ENCODE assay signal across 8 mouse cellular contexts in the genomic region with DNA sequence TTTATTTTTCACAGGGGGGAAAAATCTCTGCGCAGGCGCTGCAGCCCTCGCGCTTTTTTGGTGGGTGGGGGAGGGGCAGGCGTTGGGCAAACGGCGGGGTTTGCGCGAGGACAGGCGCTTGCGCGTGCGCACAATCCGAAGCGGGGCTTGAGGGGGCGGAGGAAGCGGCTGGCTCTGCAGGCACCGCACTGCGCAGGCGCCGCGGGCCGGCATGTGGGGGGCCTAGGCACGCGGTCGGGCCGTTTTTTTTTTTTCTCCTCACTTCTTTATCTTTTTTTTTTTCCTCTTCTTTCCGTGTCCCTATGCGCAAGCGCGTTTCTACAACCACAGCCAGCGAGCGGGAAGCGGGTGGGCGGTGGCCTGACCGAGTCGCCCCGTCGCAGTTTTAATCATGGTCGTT. TPM values are rescaled to one million over a fixed set of nuclear protein-coding genes. Genes with fewer than 3 reads are reported as not detected.
A peak's percentile ranks its signal among the peaks of the same experiment; 100 is the strongest.
DNase-seq lines count a peak whose midpoint lies in the region; ATAC-seq lines count a peak whose summit lies in the region.

No protein-coding gene starts in this region.

- no peaks in the 10 kb centered on the region for H3K27me3 ChIP-seq in intestine, embryonic 14.5 days (replicated peaks; ENCODE audit: control insufficient read depth, insufficient read depth, low read length)

- DNase-seq in ZHBTc4 (ENCODE audit: low read depth, low spot score), result peak; percentile 96
- DNase-seq in cerebellum, postnatal 4 days (ENCODE audit: low spot score in 2 of 2), result peak; percentile 92 to 96
- peak; percentile 97 for DNase-seq in gastrocnemius, postnatal 10 days
- DNase-seq in intestine, embryonic 14.5 days (ENCODE audit: low spot score), result peak; percentile 92
- peak; percentile 92 for DNase-seq in left cerebral cortex, postnatal 25 days (ENCODE audit: low spot score in 2 of 2)
- DNase-seq in mesoderm, embryonic 11.5 days (ENCODE audit: low read depth, low spot score), result peak; percentile 97
- DNase-seq in skeletal muscle tissue, adult 2 months (ENCODE audit: low read depth, low spot score), result peak; percentile 95

- peak; percentile 34; the same call in 1 of the 2 replicates for ATAC-seq in intestine, embryonic 14.5 days (replicated peaks; ENCODE audit: low FRiP score, low TSS enrichment, low read depth)
- ATAC-seq in activated CD4-positive, CD25-positive, alpha-beta regulatory T cell, adult 4 months, result no peak

- peaks cover 45% of the 10 kb centered on the region for H3K36me3 ChIP-seq in intestine, embryonic 14.5 days (ENCODE audit: control insufficient read depth, insufficient read depth, low read length)

- no peaks in the 10 kb centered on the region for H3K9me3 ChIP-seq in intestine, embryonic 14.5 days (ENCODE audit: control insufficient read depth, low read length)

- intact Hi-C loops in left cerebral cortex, postnatal 25 days (cut with DNase I), result loop anchor here (2.0 to 5.0 kb wide), 2 partner anchors 14 to 146 kb away; a partner anchor contains a TSS

- peak overlapping the region; percentile 93 for H3K4me2 ChIP-seq in intestine, embryonic 14.5 days (ENCODE audit: low read length)

- H3K27ac ChIP-seq in intestine, embryonic 14.5 days (ENCODE audit: low read depth), result peak overlapping the region; percentile 97

- H3K9ac ChIP-seq in intestine, embryonic 14.5 days (ENCODE audit: low read length), result peak overlapping the region; percentile 90

- H3K4me3 ChIP-seq in intestine, embryonic 14.5 days (ENCODE audit: low read depth, low read length), result peak overlapping the region; percentile 84

- H3K4me1 ChIP-seq in intestine, embryonic 14.5 days (replicated peaks; ENCODE audit: control insufficient read depth, insufficient read depth, low read length), result peaks cover 35% of the 10 kb centered on the region

- under 1% methylated on average over 40 of the region's 40 CpGs for WGBS in intestine, embryonic 14.5 days

RNA-seq across cellular contexts. Expression of a gene that starts 2.9 kb away (rescaled TPM):
- total RNA-seq in gastrocnemius, postnatal 10 days (2021), result 100 to 1,000 TPM; 244 to 291 TPM
- polyA plus RNA-seq in intestine, embryonic 14.5 days (2014; fragmentation: Nextera tagmentation; extraction: Ambion mirVana), result 232 and 241 TPM in 2 replicates
- total RNA-seq in left cerebral cortex, postnatal 25 days (2021), result 100 to 1,000 TPM; 375 to 411 TPM
- 100 to 1,000 TPM; 153 to 344 TPM for polyA plus RNA-seq in activated CD4-positive, CD25-positive, alpha-beta regulatory T cell, adult 4 months (2017; shearing (Covaris generic))

RNA-seq across cellular contexts. Expression of a gene that starts 13.8 kb away (rescaled TPM):
- 100 to 1,000 TPM; 182 to 227 TPM for total RNA-seq in gastrocnemius, postnatal 10 days (2021)
- 188 and 194 TPM in 2 replicates for polyA plus RNA-seq in intestine, embryonic 14.5 days (2014; fragmentation: Nextera tagmentation; extraction: Ambion mirVana)
- total RNA-seq in left cerebral cortex, postnatal 25 days (2021), result 10 to 100 TPM; 41.5 to 46.6 TPM
- 100 to 1,000 TPM; 192 to 199 TPM for polyA plus RNA-seq in activated CD4-positive, CD25-positive, alpha-beta regulatory T cell, adult 4 months (2017; shearing (Covaris generic))

RNA-seq across cellular contexts. Expression of a gene that starts 22.4 kb away (rescaled TPM):
- 1 to 10 TPM; 3.7 to 7.4 TPM for total RNA-seq in gastrocnemius, postnatal 10 days (2021)
- 604 and 737 TPM in 2 replicates for polyA plus RNA-seq in intestine, embryonic 14.5 days (2014; fragmentation: Nextera tagmentation; extraction: Ambion mirVana)
- total RNA-seq in left cerebral cortex, postnatal 25 days (2021), result 1 to 10 TPM; 2.2 to 2.7 TPM
- polyA plus RNA-seq in activated CD4-positive, CD25-positive, alpha-beta regulatory T cell, adult 4 months (2017; shearing (Covaris generic)), result 10 to 100 TPM; 20.1 to 27.2 TPM

RNA-seq across cellular contexts. Expression of a gene that starts 22.5 kb away (rescaled TPM):
- total RNA-seq in gastrocnemius, postnatal 10 days (2021), result 1 to 10 TPM in 1 of 2 experiments, under 1 TPM in 1; 0.63 to 1.7 TPM
- 3.5 and 4.3 TPM in 2 replicates for polyA plus RNA-seq in intestine, embryonic 14.5 days (2014; fragmentation: Nextera tagmentation; extraction: Ambion mirVana)
- 1 to 10 TPM; 2.4 to 2.9 TPM for total RNA-seq in left cerebral cortex, postnatal 25 days (2021)
- 100 to 1,000 TPM; 199 to 272 TPM for polyA plus RNA-seq in activated CD4-positive, CD25-positive, alpha-beta regulatory T cell, adult 4 months (2017; shearing (Covaris generic))

RNA-seq across cellular contexts. Expression of a gene that starts 43.9 kb away (rescaled TPM):
- 10 to 100 TPM; 17.4 to 18.2 TPM for total RNA-seq in gastrocnemius, postnatal 10 days (2021)
- 38.7 and 41.8 TPM in 2 replicates for polyA plus RNA-seq in intestine, embryonic 14.5 days (2014; fragmentation: Nextera tagmentation; extraction: Ambion mirVana)
- 10 to 100 TPM; 34.2 to 37.7 TPM for total RNA-seq in left cerebral cortex, postnatal 25 days (2021)
- polyA plus RNA-seq in activated CD4-positive, CD25-positive, alpha-beta regulatory T cell, adult 4 months (2017; shearing (Covaris generic)), result 10 to 100 TPM; 56.4 to 78.9 TPM
